Mouse (Mus musculus) stomach, embryonic 14.5 days (tissue): ENCODE measurements around the gene Gstm3. TPM values are rescaled to one million over a fixed set of nuclear protein-coding genes. Genes with fewer than 3 reads are reported as not detected.

ENCODE experiments used
- ATAC-seq: fragments of 200-750 bp; cut with Nextera tagmentation; 2 replicates; pipeline ENCODE4 v1.8.0; 2017; ENCODE audit warnings: low read depth, moderate TSS enrichment; ENCODE audit not compliant: insufficient number of reproducible peaks, insufficient read depth, low FRiP score
- H3K27ac ChIP-seq: fragments of 300-500 bp; sonication (generic); 2 replicates; pipeline ENCODE4 v1.5.1; 2014; ENCODE audit warnings: mild to moderate bottlenecking, low read length, moderate library complexity, mixed read lengths
- H3K27me3 ChIP-seq: fragments of 300-500 bp; sonication (generic); 2 replicates; pipeline ENCODE4 v1.6.1; 2014; ENCODE audit warnings: low read length, control low read depth, mixed read lengths; ENCODE audit not compliant: control insufficient read depth, insufficient read depth
- H3K36me3 ChIP-seq: fragments of 300-500 bp; sonication (generic); 2 replicates; pipeline ENCODE4 v1.6.1; 2014; ENCODE audit warnings: mild to moderate bottlenecking, control low read depth, low read length, moderate library complexity, mixed read lengths; ENCODE audit not compliant: control insufficient read depth, insufficient read depth
- H3K4me1 ChIP-seq: fragments of 300-500 bp; sonication (generic); 2 replicates; pipeline ENCODE4 v1.6.1; 2014; ENCODE audit warnings: low read length, control low read depth, mixed read lengths; ENCODE audit not compliant: control insufficient read depth, insufficient read depth
- H3K4me2 ChIP-seq: fragments of 300-500 bp; sonication (generic); replicated peaks from 2 replicates; pipeline ENCODE4 v1.6.1; 2014; ENCODE audit warnings: low read depth, low read length, control low read depth
- H3K4me3 ChIP-seq: fragments of 300-500 bp; sonication (generic); 2 replicates; pipeline ENCODE4 v1.5.1; 2014; ENCODE audit warnings: low read depth, low read length, control low read depth
- H3K9ac ChIP-seq: fragments of 300-500 bp; sonication (generic); replicated peaks from 2 replicates; pipeline ENCODE4 v1.6.1; 2014; ENCODE audit warnings: low read depth, mild to moderate bottlenecking, control low read depth, low read length, moderate library complexity, mixed read lengths
- H3K9me3 ChIP-seq: fragments of 300-500 bp; sonication (generic); 2 replicates; pipeline ENCODE4 v1.6.1; 2016; ENCODE audit warnings: low read depth, low read length, control low read depth; ENCODE audit not compliant: control insufficient read depth
- WGBS: fragments of 180-500 bp; shearing (Covaris S2); extraction: QIAGEN DNeasy Blood & Tissue Kit; methylation state at CpG from one replicate; pipeline ENCODE4 v1.1.7; 2014; 5-methylcytosine and 5-hydroxymethylcytosine counted together
- polyA plus RNA-seq: library from polyadenylated mRNA; unstranded; fragments of >200 nt; fragmentation: Nextera tagmentation; extraction: Ambion mirVana; gene quantifications from 2 replicates; pipeline ENCODE4 v1.2.1, GENCODE M21; 2014

Gene Gstm3
- polyA plus RNA-seq, 1 experiment from 2014 or later, result 27.4 TPM

DNA sequence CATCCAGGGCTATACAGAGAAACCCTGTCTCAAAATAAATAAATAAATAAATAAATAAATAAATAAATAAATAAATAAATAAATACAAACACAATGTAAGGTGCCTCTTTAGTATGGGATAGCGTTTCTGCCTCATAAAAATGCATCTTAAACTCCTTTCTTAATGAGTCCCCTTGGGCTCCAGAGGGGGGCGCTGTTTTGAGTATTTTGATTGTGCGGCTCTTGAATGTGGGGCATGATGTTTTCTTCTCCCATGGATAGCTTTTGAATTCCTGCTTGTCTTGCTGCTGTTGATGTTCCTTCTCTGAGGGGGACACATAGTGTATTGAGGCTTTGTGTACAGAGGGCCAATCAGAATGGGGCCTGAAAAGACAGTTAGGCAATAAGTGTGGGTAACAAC lies 52.0 kb downstream of the Gstm3 start:
- WGBS, result 78% methylated on average over 3 of the region's 3 CpGs
- Histone ChIP-seq H3K27me3 (no peaks in the 10 kb centered on the region), H3K9me3 (no peaks in the 10 kb centered on the region), H3K27ac (no peak overlapping the region), H3K4me2 (no peak overlapping the region), H3K4me3 (no peak overlapping the region), H3K4me1 (no peaks in the 10 kb centered on the region), H3K36me3 (no peaks in the 10 kb centered on the region), H3K9ac (no peak overlapping the region)
- no peak for ATAC-seq

DNA sequence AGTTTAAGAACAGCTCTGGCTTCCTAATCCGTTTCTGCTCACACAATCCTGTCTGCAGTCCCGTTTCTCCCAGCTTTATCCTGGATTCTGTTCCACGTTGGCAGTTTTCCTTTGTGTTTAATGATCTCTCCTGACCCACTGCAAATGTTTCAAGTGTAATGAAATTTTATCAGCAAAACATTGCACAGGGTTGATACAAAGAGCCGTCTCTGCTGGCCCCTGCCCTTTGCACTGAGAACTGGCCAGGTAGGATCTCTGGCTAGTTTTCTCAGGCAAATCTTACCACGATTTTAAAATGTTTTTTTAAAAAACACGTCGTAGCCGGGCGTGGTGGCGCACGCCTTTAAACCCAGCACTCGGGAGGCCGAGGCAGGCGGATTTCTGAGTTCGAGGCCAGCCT lies 52.4 kb downstream of the Gstm3 start:
- Histone ChIP-seq H3K4me3 (no peak overlapping the region), H3K27ac (no peak overlapping the region), H3K4me2 (no peak overlapping the region), H3K9me3 (no peaks in the 10 kb centered on the region), H3K4me1 (no peaks in the 10 kb centered on the region), H3K9ac (no peak overlapping the region), H3K27me3 (no peaks in the 10 kb centered on the region), H3K36me3 (no peaks in the 10 kb centered on the region)
- ATAC-seq, result no peak
- 68% methylated on average over 15 of the region's 15 CpGs for WGBS

Other genes starting within 250 kb of the Gstm3 start
- 11.0 and 14.0 TPM in 2 replicates for gene Csf1, start 208.8 kb downstream of the Gstm3 start, polyA plus RNA-seq
- gene Eps8l3, start 92.1 kb downstream of the Gstm3 start, polyA plus RNA-seq, result 7.0 and 7.2 TPM in 2 replicates
- gene Gstm5, start 73.5 kb downstream of the Gstm3 start, polyA plus RNA-seq, result 166 and 173 TPM in 2 replicates
- gene Gstm7, start 37.5 kb downstream of the Gstm3 start, polyA plus RNA-seq, result 19.6 and 21.0 TPM in 2 replicates
- gene Gstm6, start 25.5 kb downstream of the Gstm3 start, polyA plus RNA-seq, result 6.9 and 8.1 TPM in 2 replicates
- 169 TPM in 2 replicates for gene Gstm2, start 17.2 kb upstream of the Gstm3 start, polyA plus RNA-seq
- 320 and 324 TPM in 2 replicates for gene Gstm1, start 48.7 kb upstream of the Gstm3 start, polyA plus RNA-seq
- gene Gstm4, start 75.6 kb upstream of the Gstm3 start, polyA plus RNA-seq, result 18.1 and 21.2 TPM in 2 replicates
- gene Ampd2, start 117.4 kb upstream of the Gstm3 start, polyA plus RNA-seq, result 33.6 and 36.0 TPM in 2 replicates
- 0.51 and 1.2 TPM in 2 replicates for gene Gnat2, start 123.5 kb upstream of the Gstm3 start, polyA plus RNA-seq
- 154 and 170 TPM in 2 replicates for gene Gnai3, start 176.9 kb upstream of the Gstm3 start, polyA plus RNA-seq
- 0.07 and 0.26 TPM in 2 replicates for gene Gpr61, start 185.6 kb upstream of the Gstm3 start, polyA plus RNA-seq
- 2.4 and 3.2 TPM in 2 replicates for gene Amigo1, start 217.1 kb upstream of the Gstm3 start, polyA plus RNA-seq
- gene Cyb561d1, start 231.9 kb upstream of the Gstm3 start, polyA plus RNA-seq, result 2.7 and 2.8 TPM in 2 replicates
- 16.8 and 19.9 TPM in 2 replicates for gene Atxn7l2, start 241.7 kb upstream of the Gstm3 start, polyA plus RNA-seq